Mouse (Mus musculus) myocyte (in vitro differentiated cells): ENCODE measurements at regions not wholly inside any gene's neighbourhood (a gene's known extent, or its start where the extent isn't known, plus 50 kb on each side); places are given as distances from the start of the nearest gene placed in this dataset.

ENCODE experiments used
- MAX ChIP-seq: IDR thresholded peaks from one replicate; pipeline ENCODE4 v1.6.1; 2011; ENCODE audit warnings: low read depth, mild to moderate bottlenecking, control low read depth
- SRF ChIP-seq: IDR thresholded peaks from one replicate; pipeline ENCODE4 v1.6.1; 2011; ENCODE audit warnings: low read depth; ENCODE audit not compliant: control insufficient read depth, insufficient read length
- USF1 ChIP-seq: IDR thresholded peaks from one replicate; pipeline ENCODE4 v1.6.1; 2011; ENCODE audit warnings: low read depth, mild to moderate bottlenecking, control low read depth, moderate library complexity

GRCm38 (mm10) chr6:51171761-51172160 is 260.7 kb upstream of the Nfe2l3 start:
- no peak for TF ChIP-seq MAX
- no peak for TF ChIP-seq SRF
- no peak for TF ChIP-seq USF1
